Mouse (Mus musculus): ENCODE measurements at regions not wholly inside any gene's neighbourhood (a gene's known extent, or its start where the extent isn't known, plus 50 kb on each side); places are given as distances from the start of the nearest gene placed in this dataset.

DNA sequence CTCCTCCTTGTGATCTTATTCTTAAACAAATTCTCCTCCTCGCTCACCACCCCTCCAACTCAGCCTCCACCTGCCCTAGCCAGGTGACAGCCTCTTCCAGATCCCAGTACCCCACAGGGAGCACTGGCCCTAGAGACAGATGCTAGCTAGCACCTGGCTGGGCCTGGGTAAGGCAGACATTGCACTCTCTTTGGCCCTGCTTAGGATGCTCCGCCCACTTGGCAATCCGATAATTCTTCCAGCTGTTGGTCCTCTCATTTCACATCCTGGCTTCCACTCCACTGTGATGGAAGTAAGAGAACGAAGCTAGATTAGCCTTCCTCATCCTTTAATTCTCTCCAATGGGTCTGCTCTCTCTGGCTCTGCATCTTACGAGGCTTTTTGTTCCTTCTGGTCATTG, 483.4 kb downstream of the Zfp536 start:
- no peak overlapping the region for H3K4me3 ChIP-seq (ENCODE audit: insufficient read depth, low read length)
- TF ChIP-seq POLR2A (IDR thresholded peaks at IDR 0.05; ENCODE audit: low read depth, low read length) (no peak), CTCF (IDR thresholded peaks at IDR 0.05; ENCODE audit: borderline replicate concordance, insufficient read depth, low read length) (no peak)
- H3K4me1 ChIP-seq (ENCODE audit: control insufficient read depth, insufficient read depth, low read length): no peaks in the 10 kb centered on the region
- H3K27ac ChIP-seq (ENCODE audit: insufficient read depth, low read length): no peak overlapping the region

DNA sequence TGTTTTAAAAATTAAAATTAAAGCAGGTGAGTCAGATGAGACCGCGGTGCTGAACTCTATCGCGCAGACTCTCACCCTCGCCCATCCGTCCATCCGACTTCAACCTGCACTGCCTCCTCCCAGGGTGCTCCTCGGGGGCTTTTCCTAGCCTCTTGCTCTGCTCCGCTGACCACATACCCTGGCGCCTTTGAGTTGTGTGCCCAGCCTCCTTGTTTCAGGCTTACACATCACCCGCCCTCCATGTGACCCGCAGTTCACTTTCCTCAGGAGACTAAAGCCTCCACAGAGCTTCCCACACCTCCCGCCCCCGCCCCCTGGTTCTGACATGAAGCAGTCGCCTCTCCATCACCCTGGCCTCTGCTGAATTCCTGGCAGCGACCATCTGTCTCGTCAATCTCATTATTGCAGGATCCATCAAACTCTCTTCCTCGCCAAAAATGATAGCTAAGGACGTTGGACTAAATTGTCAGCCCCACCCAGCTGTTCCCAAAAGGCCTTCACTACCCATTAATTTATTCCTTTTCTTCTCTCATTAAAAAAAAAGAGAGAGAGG, 482.9 kb downstream of the Zfp536 start:
- Histone ChIP-seq H3K27ac (ENCODE audit: insufficient read depth, low read length) (no peak overlapping the region), H3K4me3 (ENCODE audit: insufficient read depth, low read length) (no peak overlapping the region), H3K4me1 (ENCODE audit: control insufficient read depth, insufficient read depth, low read length) (no peaks in the 10 kb centered on the region)
- TF ChIP-seq CTCF (IDR thresholded peaks at IDR 0.05; ENCODE audit: borderline replicate concordance, insufficient read depth, low read length) (no peak), POLR2A (IDR thresholded peaks at IDR 0.05; ENCODE audit: low read depth, low read length) (no peak)

DNA sequence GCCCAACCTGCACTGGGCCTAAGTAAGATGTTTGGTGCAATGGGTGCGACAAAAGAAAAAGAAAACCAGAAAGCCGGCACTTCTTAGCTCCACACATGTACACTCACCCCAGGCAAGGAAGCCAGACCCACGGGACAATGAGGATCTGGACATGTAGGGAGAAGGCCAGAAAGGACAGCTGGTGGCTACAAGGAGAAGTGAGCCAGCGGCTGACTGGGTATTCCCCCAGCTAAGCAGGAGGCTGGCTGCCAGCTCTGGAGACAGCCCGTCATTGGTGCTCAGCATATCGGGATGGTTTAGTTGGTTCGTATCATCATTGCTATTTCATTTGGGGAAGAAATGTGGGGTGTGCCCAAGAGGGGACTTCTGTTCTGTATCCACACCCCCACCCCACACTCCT, 481.7 kb downstream of the Zfp536 start:
- TF ChIP-seq POLR2A (IDR thresholded peaks at IDR 0.05; ENCODE audit: low read depth, low read length) (no peak), CTCF (IDR thresholded peaks at IDR 0.05; ENCODE audit: borderline replicate concordance, insufficient read depth, low read length) (no peak)
- H3K4me1 ChIP-seq (ENCODE audit: control insufficient read depth, insufficient read depth, low read length): no peaks in the 10 kb centered on the region
- H3K4me3 ChIP-seq (ENCODE audit: insufficient read depth, low read length): no peak overlapping the region
- no peak overlapping the region for H3K27ac ChIP-seq (ENCODE audit: insufficient read depth, low read length)

- H3K27ac ChIP-seq (ENCODE audit: insufficient read depth, low read length): no peak overlapping the region
- no peaks in the 10 kb centered on the region for H3K4me1 ChIP-seq (ENCODE audit: control insufficient read depth, insufficient read depth, low read length)
- H3K4me3 ChIP-seq (ENCODE audit: insufficient read depth, low read length): no peak overlapping the region
- no peak for TF ChIP-seq POLR2A (IDR thresholded peaks at IDR 0.05; ENCODE audit: low read depth, low read length)
- TF ChIP-seq CTCF (IDR thresholded peaks at IDR 0.05; ENCODE audit: borderline replicate concordance, insufficient read depth, low read length): no peak
Observed at GRCm38 (mm10) chr7:37292554-37292953, 480.9 kb downstream of the Zfp536 start.

- no peak overlapping the region for H3K4me3 ChIP-seq (ENCODE audit: insufficient read depth, low read length)
- H3K4me1 ChIP-seq (ENCODE audit: control insufficient read depth, insufficient read depth, low read length): no peaks in the 10 kb centered on the region
- no peak for TF ChIP-seq CTCF (IDR thresholded peaks at IDR 0.05; ENCODE audit: borderline replicate concordance, insufficient read depth, low read length)
- TF ChIP-seq POLR2A (IDR thresholded peaks at IDR 0.05; ENCODE audit: low read depth, low read length): no peak
- no peak overlapping the region for H3K27ac ChIP-seq (ENCODE audit: insufficient read depth, low read length)
Observed at GRCm38 (mm10) chr7:37298888-37299287, 474.6 kb downstream of the Zfp536 start.

DNA sequence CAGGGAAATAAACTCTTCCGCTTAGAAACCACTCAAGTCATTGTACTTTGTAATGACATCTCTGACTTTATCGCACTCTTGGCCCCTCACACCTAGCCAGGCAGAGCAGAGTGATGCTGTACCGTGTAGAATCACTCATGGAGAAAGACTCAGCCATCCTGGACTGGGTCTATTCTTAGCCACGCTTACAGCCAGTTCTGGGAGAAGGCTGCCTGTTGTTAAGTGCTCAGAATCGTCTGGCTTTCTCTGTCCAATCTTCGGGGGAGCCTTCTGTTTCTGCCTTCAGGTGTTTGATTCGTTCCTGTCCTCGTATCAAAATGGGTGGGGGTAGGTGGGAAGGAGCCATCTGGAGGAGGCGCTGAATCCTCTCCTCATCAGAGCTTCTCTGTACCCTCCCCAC, 468.0 kb downstream of the Zfp536 start:
- H3K4me3 ChIP-seq (ENCODE audit: insufficient read depth, low read length): no peak overlapping the region
- H3K27ac ChIP-seq (ENCODE audit: insufficient read depth, low read length): no peak overlapping the region
- H3K4me1 ChIP-seq (ENCODE audit: control insufficient read depth, insufficient read depth, low read length): no peaks in the 10 kb centered on the region
- TF ChIP-seq CTCF (IDR thresholded peaks at IDR 0.05; ENCODE audit: borderline replicate concordance, insufficient read depth, low read length): no peak
- no peak for TF ChIP-seq POLR2A (IDR thresholded peaks at IDR 0.05; ENCODE audit: low read depth, low read length)

DNA sequence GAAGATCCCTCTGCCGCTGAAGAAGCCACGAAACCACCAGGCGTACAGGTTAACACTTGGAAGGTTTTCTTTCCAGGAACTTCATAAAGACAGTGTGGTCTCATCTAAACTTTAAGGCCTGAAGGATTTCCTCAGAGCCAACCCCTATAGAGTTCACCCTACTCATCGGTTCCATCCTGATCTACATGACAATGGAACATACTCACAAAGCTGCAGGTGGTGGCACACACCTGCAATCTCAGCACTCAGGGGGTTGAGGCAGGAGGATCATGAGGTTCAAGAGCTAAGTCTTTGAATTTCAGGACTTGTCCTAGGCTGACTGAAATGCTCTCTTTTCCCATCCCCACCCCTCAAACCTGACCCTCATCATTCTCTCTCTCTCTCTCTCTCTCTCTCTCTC, 466.2 kb downstream of the Zfp536 start:
- H3K4me3 ChIP-seq (ENCODE audit: insufficient read depth, low read length): no peak overlapping the region
- no peak overlapping the region for H3K27ac ChIP-seq (ENCODE audit: insufficient read depth, low read length)
- no peaks in the 10 kb centered on the region for H3K4me1 ChIP-seq (ENCODE audit: control insufficient read depth, insufficient read depth, low read length)
- no peak for TF ChIP-seq CTCF (IDR thresholded peaks at IDR 0.05; ENCODE audit: borderline replicate concordance, insufficient read depth, low read length)

GRCm38 (mm10) chr7:37324653-37325052, 448.8 kb downstream of the Zfp536 start:
- Histone ChIP-seq H3K4me3 (ENCODE audit: insufficient read depth, low read length) (no peak overlapping the region), H3K27ac (ENCODE audit: insufficient read depth, low read length) (no peak overlapping the region), H3K4me1 (ENCODE audit: control insufficient read depth, insufficient read depth, low read length) (peaks cover 6% of the 10 kb centered on the region; the same call in 1 of the 2 replicates)
- no peak for TF ChIP-seq POLR2A (IDR thresholded peaks at IDR 0.05; ENCODE audit: low read depth, low read length)
- TF ChIP-seq CTCF (IDR thresholded peaks at IDR 0.05; ENCODE audit: borderline replicate concordance, insufficient read depth, low read length): no peak

DNA sequence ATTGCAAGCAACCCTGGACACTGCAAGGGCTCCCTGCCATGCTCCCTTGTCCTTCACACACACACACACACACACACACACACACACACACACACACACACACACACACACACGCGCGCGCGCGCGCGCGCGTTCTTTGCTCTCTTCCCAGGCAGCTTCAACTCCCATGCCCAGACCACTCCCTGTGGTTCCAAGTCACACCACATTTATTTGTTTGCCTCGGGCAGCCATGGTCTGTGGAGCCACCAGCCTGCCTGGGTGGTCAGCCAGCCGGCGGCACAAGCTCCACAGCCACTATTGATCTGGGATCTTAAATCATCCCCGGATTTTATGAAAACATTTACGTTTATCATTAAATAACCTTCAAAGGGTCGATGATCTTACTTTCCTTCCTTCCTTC, 440.0 kb downstream of the Zfp536 start:
- no peak for TF ChIP-seq CTCF (IDR thresholded peaks at IDR 0.05; ENCODE audit: borderline replicate concordance, insufficient read depth, low read length)
- TF ChIP-seq POLR2A (IDR thresholded peaks at IDR 0.05; ENCODE audit: low read depth, low read length): no peak
- peaks cover 10% of the 10 kb centered on the region for H3K4me1 ChIP-seq (ENCODE audit: control insufficient read depth, insufficient read depth, low read length)
- H3K27ac ChIP-seq (ENCODE audit: insufficient read depth, low read length): no peak overlapping the region
- no peak overlapping the region for H3K4me3 ChIP-seq (ENCODE audit: insufficient read depth, low read length)

GRCm38 (mm10) chr7:37335212-37335611, 438.2 kb downstream of the Zfp536 start:
- Histone ChIP-seq H3K4me1 (ENCODE audit: control insufficient read depth, insufficient read depth, low read length) (peaks cover 10% of the 10 kb centered on the region), H3K4me3 (ENCODE audit: insufficient read depth, low read length) (no peak overlapping the region)

More at GRCm38 (mm10) chr7:37335212-37335611, 438.2 kb downstream of the Zfp536 start:
- no peak overlapping the region for H3K27ac ChIP-seq (ENCODE audit: insufficient read depth, low read length)
- TF ChIP-seq POLR2A (IDR thresholded peaks at IDR 0.05; ENCODE audit: low read depth, low read length) (no peak), CTCF (IDR thresholded peaks at IDR 0.05; ENCODE audit: borderline replicate concordance, insufficient read depth, low read length) (no peak)

Data from embryonic fibroblast, embryonic 13.5 days (primary cell).